Mouse (Mus musculus): ENCODE data around the gene Galns. TPM values are rescaled to one million over a fixed set of nuclear protein-coding genes. Genes with fewer than 3 reads are reported as not detected.

Galns gene
- polyA plus RNA-seq, 1 experiment from 2014 or later, result 6.7 TPM

DNA sequence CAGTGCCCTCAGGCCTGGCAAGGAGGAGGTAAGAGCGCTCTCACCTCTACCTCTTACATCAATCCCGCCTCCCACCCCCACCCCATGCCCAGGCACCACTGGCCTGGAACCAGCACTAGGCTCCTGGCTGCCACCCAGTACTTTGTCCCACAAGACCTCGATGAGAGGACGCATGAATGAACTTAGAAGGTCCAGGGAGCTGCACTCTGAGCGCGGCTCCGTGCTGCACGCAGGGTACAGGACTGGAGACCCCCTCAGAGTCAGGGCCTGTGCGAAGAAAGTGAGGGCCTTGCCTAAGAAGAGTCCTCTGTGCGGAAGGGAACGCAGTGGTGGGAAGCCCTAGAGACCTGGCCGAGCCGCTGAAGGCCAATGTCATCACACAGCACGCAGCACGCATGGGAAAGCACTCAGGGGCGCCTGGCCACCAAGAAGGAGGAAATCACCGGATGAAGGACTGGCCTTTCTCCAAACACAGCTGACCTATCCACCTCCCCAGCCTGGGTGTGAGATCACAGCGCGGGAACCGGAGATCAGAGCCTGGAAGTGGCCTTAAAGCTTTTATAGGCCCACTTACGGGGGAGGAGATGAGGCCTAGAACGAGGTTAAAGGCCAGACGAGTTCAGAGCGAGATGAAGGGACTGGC is 64.3 kb downstream of the Galns start:
- no peak overlapping the region for H3K4me3 ChIP-seq (replicated peaks)
- 0 out of 2 replicates have a peak overlapping the region, but pooled peaks have one; percentile 0 for H3K4me2 ChIP-seq
- no peak overlapping the region for H3K9ac ChIP-seq (replicated peaks)
- no peaks in the 10 kb centered on the region for H3K9me3 ChIP-seq (replicated peaks)
- peaks cover 35% of the 10 kb centered on the region for H3K27me3 ChIP-seq (replicated peaks)
- H3K27ac ChIP-seq (replicated peaks), result no peak overlapping the region
- no peak for ATAC-seq (ENCODE audit: low FRiP score)
- 58% methylated on average over 24 of the region's 24 CpGs for WGBS
- H3K36me3 ChIP-seq, result no peaks in the 10 kb centered on the region
- H3K4me1 ChIP-seq, result peaks cover 18% of the 10 kb centered on the region

DNA sequence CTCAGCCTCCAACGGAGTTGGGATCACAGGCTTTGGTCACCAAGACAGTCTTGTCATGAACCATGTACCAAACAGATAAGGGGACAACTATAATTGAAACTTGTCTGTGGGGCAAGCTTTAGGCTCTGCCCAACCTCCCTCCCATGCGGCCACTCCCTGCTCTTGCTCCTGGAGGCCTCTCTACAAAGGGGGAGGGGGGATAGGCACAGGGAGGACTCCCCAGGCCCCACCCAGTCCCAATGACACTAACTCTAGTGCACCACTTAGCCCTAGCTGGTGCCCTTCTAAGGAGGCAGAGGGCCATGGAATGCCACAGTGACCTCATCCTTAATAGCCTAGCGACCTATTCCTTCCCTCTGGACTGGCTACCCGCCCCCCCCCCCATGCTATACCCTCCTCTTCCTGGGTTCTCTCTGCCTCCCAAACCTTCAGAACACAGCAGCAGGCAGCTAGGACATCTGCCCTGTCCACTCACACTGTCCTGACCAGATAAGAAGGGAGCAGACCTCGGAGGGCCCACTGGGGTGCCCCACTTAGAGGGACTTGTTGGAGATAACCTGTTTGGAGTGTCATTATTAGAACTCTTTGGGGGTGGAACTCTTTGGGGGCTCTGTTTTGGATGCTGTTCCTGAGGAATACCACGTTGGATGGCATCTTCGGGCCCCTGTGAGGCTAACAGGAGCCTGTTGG is 65.1 kb downstream of the Galns start:
- H3K4me3 ChIP-seq (replicated peaks), result no peak overlapping the region
- H3K9ac ChIP-seq (replicated peaks), result no peak overlapping the region
- WGBS, result 79% methylated on average over 6 of the region's 7 CpGs
- no peak for ATAC-seq (ENCODE audit: low FRiP score)
- no peaks in the 10 kb centered on the region for H3K36me3 ChIP-seq
- no peak overlapping the region for H3K27ac ChIP-seq (replicated peaks)
- no peak overlapping the region for H3K4me2 ChIP-seq
- peaks cover 14% of the 10 kb centered on the region for H3K4me1 ChIP-seq
- H3K27me3 ChIP-seq (replicated peaks), result peaks cover 28% of the 10 kb centered on the region
- no peaks in the 10 kb centered on the region for H3K9me3 ChIP-seq (replicated peaks)

DNA sequence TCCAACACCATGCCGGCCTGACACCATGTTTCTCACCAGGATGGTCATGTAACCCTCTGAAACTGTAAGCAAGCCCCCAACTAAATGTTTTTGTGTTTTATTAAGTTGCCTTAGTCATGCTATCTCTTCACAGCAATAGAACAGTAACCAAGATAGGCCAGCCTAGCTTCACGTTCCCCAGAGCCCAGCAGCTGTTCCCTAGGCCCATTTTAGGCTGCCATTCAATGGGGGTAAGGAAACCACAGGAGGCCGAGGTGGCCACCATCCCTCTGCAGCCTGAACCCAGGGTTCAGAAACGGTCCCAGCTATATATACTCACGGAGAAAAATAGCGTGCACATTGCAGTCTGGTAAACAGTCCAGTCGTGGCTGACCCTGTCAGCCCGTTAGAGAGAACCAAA is 67.1 kb downstream of the Galns start:
- H3K4me2 ChIP-seq, result no peak overlapping the region
- WGBS, result 90% methylated on average over 8 of the region's 8 CpGs
- no peaks in the 10 kb centered on the region for H3K36me3 ChIP-seq
- no peak for ATAC-seq (ENCODE audit: low FRiP score)
- H3K27ac ChIP-seq (replicated peaks), result no peak overlapping the region
- no peaks in the 10 kb centered on the region for H3K9me3 ChIP-seq (replicated peaks)
- H3K27me3 ChIP-seq (replicated peaks), result peaks cover 11% of the 10 kb centered on the region
- H3K9ac ChIP-seq (replicated peaks), result no peak overlapping the region
- no peak overlapping the region for H3K4me3 ChIP-seq (replicated peaks)
- H3K4me1 ChIP-seq, result 0 out of 2 replicates have a peak, but pooled peaks cover 3% of the 10 kb centered on the region

DNA sequence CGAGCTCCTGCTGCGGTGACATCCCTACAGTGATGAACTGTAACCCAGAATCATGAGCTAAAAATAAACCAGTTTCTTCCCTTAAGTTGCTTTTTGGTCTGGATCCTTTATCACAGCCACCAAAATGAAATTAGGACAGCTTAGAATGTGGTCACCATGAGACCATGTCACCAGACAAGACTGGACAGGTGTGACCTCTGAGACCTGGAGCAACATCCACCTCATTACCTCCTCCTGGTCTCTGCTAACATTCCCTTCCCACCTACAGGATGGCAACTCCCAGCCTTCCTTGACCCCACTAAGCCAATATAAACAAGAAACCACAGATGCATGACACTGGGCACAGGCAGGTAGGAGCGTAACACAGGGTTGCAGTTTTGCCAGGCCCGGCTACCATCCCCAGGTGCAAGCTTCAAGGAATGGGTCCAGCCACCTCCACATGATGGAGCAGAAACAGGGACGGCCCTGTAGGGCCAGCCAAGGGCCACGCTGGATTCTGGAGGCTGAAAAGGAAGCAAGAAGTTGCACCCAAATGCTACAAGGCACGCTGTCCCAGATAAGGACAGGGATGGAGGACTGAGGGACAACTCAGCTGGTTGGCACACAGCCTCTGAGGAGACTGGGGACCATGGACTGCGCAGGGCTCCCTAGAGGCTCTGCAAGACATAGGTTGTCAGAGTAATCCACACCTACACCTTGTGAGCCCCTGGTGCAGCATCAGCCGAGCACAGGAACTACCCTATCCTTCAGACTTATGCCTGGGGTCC is 72.8 kb downstream of the Galns start:
- H3K36me3 ChIP-seq, result no peaks in the 10 kb centered on the region
- H3K9ac ChIP-seq (replicated peaks), result no peak overlapping the region
- 93% methylated on average over 9 of the region's 9 CpGs for WGBS
- no peaks in the 10 kb centered on the region for H3K9me3 ChIP-seq (replicated peaks)
- H3K27me3 ChIP-seq (replicated peaks), result no peaks in the 10 kb centered on the region
- H3K4me2 ChIP-seq, result no peak overlapping the region
- ATAC-seq (ENCODE audit: low FRiP score), result no peak
- no peaks in the 10 kb centered on the region for H3K4me1 ChIP-seq
- H3K4me3 ChIP-seq (replicated peaks), result no peak overlapping the region
- H3K27ac ChIP-seq (replicated peaks), result no peak overlapping the region

DNA sequence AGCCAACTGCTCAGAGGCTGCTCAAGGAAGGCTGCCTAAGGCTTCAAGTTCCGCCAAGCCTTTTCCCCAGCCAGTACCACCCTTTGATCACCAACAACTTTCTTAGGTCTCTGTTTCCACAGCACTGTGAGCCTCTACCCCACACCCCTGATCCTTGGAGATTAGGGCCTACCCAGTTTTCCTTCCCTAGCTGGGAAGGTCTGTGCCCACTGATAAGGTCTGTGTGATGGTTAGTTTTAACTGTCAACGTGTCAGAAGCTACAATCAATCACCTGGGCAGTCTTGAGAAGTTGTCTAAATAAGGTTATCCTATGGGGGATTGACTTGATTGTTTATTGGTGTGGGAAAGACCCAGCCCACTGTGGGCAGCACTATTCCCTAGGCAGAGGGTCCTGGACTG is 73.5 kb downstream of the Galns start:
- no peak for ATAC-seq (ENCODE audit: low FRiP score)

DNA sequence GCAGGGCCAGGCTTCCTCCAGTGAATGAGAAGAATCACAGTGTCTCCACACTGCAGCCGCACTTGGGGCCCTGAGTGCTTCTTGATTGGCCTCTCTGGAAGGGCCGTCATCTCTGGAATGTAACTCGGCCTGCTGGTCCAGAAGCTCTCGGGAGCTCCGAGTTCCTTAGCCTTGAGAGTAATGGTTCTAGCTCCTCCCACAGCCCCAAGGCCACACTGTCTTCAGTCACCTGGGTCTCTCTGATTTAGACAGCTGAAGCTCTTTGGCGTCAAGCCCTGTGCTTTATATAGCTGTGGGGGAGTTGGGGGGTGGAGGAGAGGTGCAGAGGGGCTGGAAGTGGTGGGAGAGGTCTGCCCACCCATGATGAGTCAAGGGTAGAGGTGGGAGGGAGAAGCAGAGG is 74.2 kb downstream of the Galns start:
- no peak overlapping the region for H3K9ac ChIP-seq (replicated peaks)
- H3K36me3 ChIP-seq, result no peaks in the 10 kb centered on the region
- no peak overlapping the region for H3K4me3 ChIP-seq (replicated peaks)
- 47% methylated on average over 6 of the region's 6 CpGs for WGBS
- H3K27me3 ChIP-seq (replicated peaks), result no peaks in the 10 kb centered on the region
- H3K4me2 ChIP-seq, result no peak overlapping the region
- ATAC-seq (ENCODE audit: low FRiP score), result no peak
- no peaks in the 10 kb centered on the region for H3K9me3 ChIP-seq (replicated peaks)
- no peak overlapping the region for H3K27ac ChIP-seq (replicated peaks)
- H3K4me1 ChIP-seq, result no peaks in the 10 kb centered on the region

More for the DNA sequence above, 73.5 kb downstream of the Galns start:
- no peaks in the 10 kb centered on the region for H3K9me3 ChIP-seq (replicated peaks)
- WGBS, result 87% methylated on average over 2 of the region's 2 CpGs
- no peaks in the 10 kb centered on the region for H3K36me3 ChIP-seq
- H3K4me2 ChIP-seq, result no peak overlapping the region
- H3K4me1 ChIP-seq, result no peaks in the 10 kb centered on the region
- no peak overlapping the region for H3K9ac ChIP-seq (replicated peaks)
- H3K27me3 ChIP-seq (replicated peaks), result no peaks in the 10 kb centered on the region
- H3K27ac ChIP-seq (replicated peaks), result no peak overlapping the region
- H3K4me3 ChIP-seq (replicated peaks), result no peak overlapping the region

DNA sequence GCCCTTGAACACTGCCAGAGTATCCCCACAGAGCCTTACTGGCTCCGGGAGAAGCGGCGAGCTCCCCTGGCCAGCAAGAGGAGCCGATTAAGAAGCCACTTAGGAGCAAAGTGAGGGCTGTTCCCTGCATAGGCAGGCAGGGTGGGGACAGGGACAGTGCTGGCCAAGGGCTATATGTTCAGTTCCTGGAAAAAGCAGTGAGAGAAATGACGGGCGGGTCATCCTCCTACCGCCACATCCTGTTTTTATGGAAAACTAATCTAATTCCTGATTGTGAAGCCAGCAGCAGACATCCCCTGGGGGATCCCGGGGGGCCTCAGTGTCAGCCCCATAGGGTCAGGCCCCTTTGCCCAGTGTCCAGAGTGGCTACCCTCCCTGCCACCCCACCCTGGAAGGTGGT is 80.0 kb downstream of the Galns start:
- no peak overlapping the region for H3K4me3 ChIP-seq (replicated peaks)
- H3K36me3 ChIP-seq, result no peaks in the 10 kb centered on the region
- H3K27ac ChIP-seq (replicated peaks), result no peak overlapping the region
- no peaks in the 10 kb centered on the region for H3K9me3 ChIP-seq (replicated peaks)
- ATAC-seq (ENCODE audit: low FRiP score), result no peak
- no peak overlapping the region for H3K9ac ChIP-seq (replicated peaks)
- H3K4me1 ChIP-seq, result peaks cover under 1% of the 10 kb centered on the region; the same call in 1 of the 2 replicates
- 95% methylated on average over 8 of the region's 8 CpGs for WGBS
- no peaks in the 10 kb centered on the region for H3K27me3 ChIP-seq (replicated peaks)
- H3K4me2 ChIP-seq, result no peak overlapping the region

DNA sequence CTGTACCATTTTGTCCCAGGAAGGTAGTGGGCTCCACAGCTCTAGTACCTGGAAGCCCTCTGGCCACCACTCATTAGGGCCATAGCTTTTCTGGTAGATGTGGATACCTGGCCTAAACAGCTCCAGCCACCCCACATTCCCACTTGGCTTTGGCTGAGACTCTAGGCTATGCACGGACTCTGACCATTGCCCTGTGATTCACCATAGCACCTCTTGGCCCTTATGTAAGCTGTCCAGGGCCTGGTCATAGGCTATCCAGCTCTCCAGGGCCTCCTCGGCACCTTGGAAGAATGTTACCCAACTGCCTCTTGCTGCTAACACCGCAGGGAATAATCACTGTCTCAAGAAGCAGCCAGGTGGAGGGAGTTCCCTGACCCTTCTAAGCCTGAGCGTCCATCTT is 82.1 kb downstream of the Galns start:
- no peak for ATAC-seq (ENCODE audit: low FRiP score)
- H3K27me3 ChIP-seq (replicated peaks), result peaks cover 6% of the 10 kb centered on the region; the same call in 1 of the 2 replicates
- no peaks in the 10 kb centered on the region for H3K9me3 ChIP-seq (replicated peaks)
- no peak overlapping the region for H3K4me3 ChIP-seq (replicated peaks)
- WGBS, result 92% methylated on average over 4 of the region's 4 CpGs
- H3K4me2 ChIP-seq, result no peak overlapping the region
- no peaks in the 10 kb centered on the region for H3K36me3 ChIP-seq
- H3K4me1 ChIP-seq, result peaks cover 15% of the 10 kb centered on the region
- no peak overlapping the region for H3K27ac ChIP-seq (replicated peaks)
- no peak overlapping the region for H3K9ac ChIP-seq (replicated peaks)

Small RNA genes within 50 kb of the gene (microRNA-seq; reads per million reads assigned to microRNA genes)
- not detected for gene Mir6396

Other genes with a start within 250 kb of the Galns start
- gene Zc3h18, start 234.9 kb downstream of the Galns start, polyA plus RNA-seq (2015; fragmentation: Nextera tagmentation; extraction: Ambion mirVana), result 30.6 and 35.3 TPM in 2 replicates
- gene Il17c, start 189.4 kb downstream of the Galns start, polyA plus RNA-seq (2015; fragmentation: Nextera tagmentation; extraction: Ambion mirVana), result not detected in 2 replicates
- gene Cyba, start 178.5 kb downstream of the Galns start, polyA plus RNA-seq (2015; fragmentation: Nextera tagmentation; extraction: Ambion mirVana), result 46.0 and 94.9 TPM in 2 replicates
- gene Mvd, start 168.0 kb downstream of the Galns start, polyA plus RNA-seq (2015; fragmentation: Nextera tagmentation; extraction: Ambion mirVana), result 65.9 and 73.2 TPM in 2 replicates
- gene Snai3, start 150.7 kb downstream of the Galns start, polyA plus RNA-seq (2015; fragmentation: Nextera tagmentation; extraction: Ambion mirVana), result 0.12 and 1.1 TPM in 2 replicates
- 34.9 and 36.8 TPM in 2 replicates for gene Rnf166, start 135.4 kb downstream of the Galns start, polyA plus RNA-seq (2015; fragmentation: Nextera tagmentation; extraction: Ambion mirVana)
- 66.2 and 80.2 TPM in 2 replicates for gene Ctu2, start 135.3 kb downstream of the Galns start, polyA plus RNA-seq (2015; fragmentation: Nextera tagmentation; extraction: Ambion mirVana)
- gene Piezo1, start 60.1 kb downstream of the Galns start, polyA plus RNA-seq (2015; fragmentation: Nextera tagmentation; extraction: Ambion mirVana), result 2.1 and 5.1 TPM in 2 replicates
- 6.8 and 15.4 TPM in 2 replicates for gene Cdt1, start 43.4 kb downstream of the Galns start, polyA plus RNA-seq (2015; fragmentation: Nextera tagmentation; extraction: Ambion mirVana)
- 189 and 207 TPM in 2 replicates for gene Aprt, start 34.6 kb downstream of the Galns start, polyA plus RNA-seq (2015; fragmentation: Nextera tagmentation; extraction: Ambion mirVana)
- 103 and 113 TPM in 2 replicates for gene Trappc2l, start 177 bp upstream of the Galns start, polyA plus RNA-seq (2015; fragmentation: Nextera tagmentation; extraction: Ambion mirVana)
- 0.14 TPM in 1 of 2 replicates, not detected in the other for gene Pabpn1l, start 11.3 kb upstream of the Galns start, polyA plus RNA-seq (2015; fragmentation: Nextera tagmentation; extraction: Ambion mirVana)
- 14.4 and 16.8 TPM in 2 replicates for gene Cbfa2t3, start 87.6 kb upstream of the Galns start, polyA plus RNA-seq (2015; fragmentation: Nextera tagmentation; extraction: Ambion mirVana)
- 15.2 and 20.3 TPM in 2 replicates for gene Acsf3, start 164.0 kb upstream of the Galns start, polyA plus RNA-seq (2015; fragmentation: Nextera tagmentation; extraction: Ambion mirVana)
- 2.7 and 3.2 TPM in 2 replicates for gene Cdh15, start 236.5 kb upstream of the Galns start, polyA plus RNA-seq (2015; fragmentation: Nextera tagmentation; extraction: Ambion mirVana)